Mouse (Mus musculus): ENCODE results near the gene 4930524B15Rik.

- TF ChIP-seq CTCF (IDR thresholded peaks at IDR 0.05) = no peak
- no peak for TF ChIP-seq POLR2A (IDR thresholded peaks at IDR 0.05; ENCODE audit: insufficient read depth, low read depth, low read length)
- TF ChIP-seq EP300 (IDR thresholded peaks at IDR 0.05; ENCODE audit: insufficient read depth, low read depth, low read length) = no peak
Measured at GRCm38 (mm10) chr11:32013561-32013960, 48.2 kb downstream of the 4930524B15Rik start.
